8 mouse cellular contexts compared by ENCODE assay signal in genomic region chr14:102980986-102981385, GRCm38 (mm10). TPM values are rescaled to one million over a fixed set of nuclear protein-coding genes. Genes with fewer than 3 reads are reported as not detected.
DNase-seq lines count a peak whose midpoint lies in the region; ATAC-seq and TF ChIP-seq lines count a peak whose summit lies in the region.

No protein-coding gene starts in this region.

- no peaks in the 10 kb centered on the region for H3K27me3 ChIP-seq in kidney, adult 2 months (replicated peaks; ENCODE audit: control insufficient read depth, insufficient read depth, low read length)
- peaks cover 2% of the 10 kb centered on the region; the same call in 1 of the 2 replicates for H3K27me3 ChIP-seq in forebrain, embryonic 14.5 days (replicated peaks; ENCODE audit: control insufficient read depth, insufficient read depth, low read length)
- H3K27me3 ChIP-seq in limb, embryonic 15.5 days = no peaks in the 10 kb centered on the region
- no peaks in the 10 kb centered on the region for H3K27me3 ChIP-seq in stomach, embryonic 16.5 days (ENCODE audit: control insufficient read depth, insufficient read depth, low read length)

- DNase-seq in kidney, adult 2 months = no peak
- DNase-seq in kidney, adult 8-10 months = no peak
- peak; percentile 19 for DNase-seq in ES-CJ7 (ENCODE audit: low read depth, low spot score)
- peak; percentile 9 for DNase-seq in forebrain, embryonic 14.5 days (ENCODE audit: low spot score)
- no peak for DNase-seq in kidney, adult 9 months

- ATAC-seq in forebrain, embryonic 14.5 days = no peak
- no peak for ATAC-seq in limb, embryonic 15.5 days (ENCODE audit: insufficient number of reproducible peaks, low FRiP score, low TSS enrichment, low read depth)
- ATAC-seq in stomach, embryonic 16.5 days (ENCODE audit: insufficient read depth, low FRiP score) = no peak
- ATAC-seq in megakaryocyte-erythroid progenitor cell, adult 5-6 weeks (replicated peaks; ENCODE audit: low FRiP score, low TSS enrichment, poor library complexity, severe bottlenecking) = no peak

- H3K4me3 ChIP-seq in kidney, adult 2 months (ENCODE audit: insufficient read depth, low read depth, low read length) = peak overlapping the region; percentile 68
- peak overlapping the region; percentile 66 for H3K4me3 ChIP-seq in forebrain, embryonic 14.5 days (ENCODE audit: low read depth, low read length)
- H3K4me3 ChIP-seq in limb, embryonic 15.5 days = peak overlapping the region; percentile 78
- peak overlapping the region; percentile 77 for H3K4me3 ChIP-seq in stomach, embryonic 16.5 days (replicated peaks; ENCODE audit: low read length)

- TF ChIP-seq CTCF in kidney, adult 2 months (conservative IDR thresholded peaks at IDR 0.05; ENCODE audit: insufficient read depth, insufficient read length, low read depth, low read length) = no peak

- 3% methylated on average over 14 of the region's 14 CpGs for WGBS in kidney, adult 2 months
- 10% methylated on average over 14 of the region's 14 CpGs for WGBS in forebrain, embryonic 14.5 days
- 7% methylated on average over 14 of the region's 14 CpGs for WGBS in limb, embryonic 15.5 days
- WGBS in stomach, embryonic 16.5 days = 10% methylated on average over 14 of the region's 14 CpGs

- H3K9me3 ChIP-seq in forebrain, embryonic 14.5 days (replicated peaks; ENCODE audit: control insufficient read depth, low read length) = no peaks in the 10 kb centered on the region
- no peaks in the 10 kb centered on the region for H3K9me3 ChIP-seq in limb, embryonic 15.5 days
- no peaks in the 10 kb centered on the region for H3K9me3 ChIP-seq in stomach, embryonic 16.5 days (replicated peaks; ENCODE audit: control insufficient read depth, low read length)

- H3K36me3 ChIP-seq in kidney, adult 2 months (ENCODE audit: control insufficient read depth, insufficient read depth, low read length) = no peaks in the 10 kb centered on the region
- H3K36me3 ChIP-seq in forebrain, embryonic 14.5 days (ENCODE audit: control insufficient read depth, insufficient read depth, low read length) = no peaks in the 10 kb centered on the region
- H3K36me3 ChIP-seq in limb, embryonic 15.5 days = no peaks in the 10 kb centered on the region
- H3K36me3 ChIP-seq in stomach, embryonic 16.5 days (ENCODE audit: control insufficient read depth, insufficient read depth, low read length) = no peaks in the 10 kb centered on the region

- peak overlapping the region; percentile 74 for H3K9ac ChIP-seq in forebrain, embryonic 14.5 days (ENCODE audit: low read length)
- H3K9ac ChIP-seq in limb, embryonic 15.5 days = peak overlapping the region; percentile 76
- peak overlapping the region; percentile 84 for H3K9ac ChIP-seq in stomach, embryonic 16.5 days (ENCODE audit: low read length)

- H3K27ac ChIP-seq in kidney, adult 2 months (ENCODE audit: insufficient read depth, low read depth, low read length) = peak overlapping the region; percentile 39; the same call in 1 of the 2 replicates
- no peak overlapping the region for H3K27ac ChIP-seq in forebrain, embryonic 14.5 days (ENCODE audit: low read depth, low read length)
- peak overlapping the region; percentile 95 for H3K27ac ChIP-seq in limb, embryonic 15.5 days
- peak overlapping the region; percentile 90 for H3K27ac ChIP-seq in stomach, embryonic 16.5 days (ENCODE audit: low read length)

- no peak for TF ChIP-seq POLR2A in kidney, adult 2 months (IDR thresholded peaks at IDR 0.05; ENCODE audit: low read depth, low read length)

- H3K4me1 ChIP-seq in kidney, adult 2 months (ENCODE audit: control insufficient read depth, insufficient read depth, low read length) = no peaks in the 10 kb centered on the region
- H3K4me1 ChIP-seq in forebrain, embryonic 14.5 days (ENCODE audit: control insufficient read depth, insufficient read depth, low read length) = peaks cover 3% of the 10 kb centered on the region
- H3K4me1 ChIP-seq in limb, embryonic 15.5 days = peaks cover 13% of the 10 kb centered on the region; the same call in 1 of the 2 replicates
- 0 out of 2 replicates have a peak, but pooled peaks cover 2% of the 10 kb centered on the region for H3K4me1 ChIP-seq in stomach, embryonic 16.5 days (ENCODE audit: control insufficient read depth, insufficient read depth, low read length)

- peak overlapping the region; percentile 98 for H3K4me2 ChIP-seq in forebrain, embryonic 14.5 days (ENCODE audit: low read length)
- H3K4me2 ChIP-seq in limb, embryonic 15.5 days = peak overlapping the region; percentile 87
- H3K4me2 ChIP-seq in stomach, embryonic 16.5 days (ENCODE audit: low read depth, low read length) = peak overlapping the region; percentile 95

RNA-seq across cellular contexts. Expression of gene Kctd12, which starts 1.5 kb away (rescaled TPM):
- polyA plus RNA-seq in kidney, adult 2 months (2012; rRNA removed) = 16.7 and 17.8 TPM in 2 replicates
- 10.8 and 12.7 TPM in 2 replicates for polyA plus RNA-seq in forebrain, embryonic 14.5 days (2014; fragmentation: Nextera tagmentation; extraction: Ambion mirVana)
- 34.5 and 50.6 TPM in 2 replicates for polyA plus RNA-seq in limb, embryonic 15.5 days (2015; fragmentation: Nextera tagmentation; extraction: Ambion mirVana)
- polyA plus RNA-seq in stomach, embryonic 16.5 days (2015; fragmentation: Nextera tagmentation; extraction: Ambion mirVana) = 14.1 and 18.3 TPM in 2 replicates
- total RNA-seq in megakaryocyte-erythroid progenitor cell, adult 5-6 weeks (2014; fragmentation: Nextera tagmentation) = 6.3 and 7.1 TPM in 2 replicates
- total RNA-seq in megakaryocyte-erythroid progenitor cell, adult 5-6 weeks (2017) = 13.8 and 19.0 TPM in 2 replicates

Comparison
In these comparisons a context has a peak if more than half of its experiments do, and no peak if none do; other contexts are left out.
1. DNase-seq: peak in ES-CJ7 (single experiment) and forebrain, embryonic 14.5 days (single experiment); none in kidney, adult 2 months (single experiment), kidney, adult 8-10 months (0 of 2) and kidney, adult 9 months (single experiment).
2. Peak in every context shown above with its lines, with median percentiles within 50 percentile points of each other: H3K4me3 ChIP-seq, H3K4me2 ChIP-seq and H3K9ac ChIP-seq.